Mouse (Mus musculus): ENCODE measurements around the gene E330014E10Rik.
"Not testable (repeated sequence)": the region's sequence is repeated elsewhere in the genome, so short reads cannot be mapped to it uniquely, and the experiment has no call there.

Gene E330014E10Rik

DNA sequence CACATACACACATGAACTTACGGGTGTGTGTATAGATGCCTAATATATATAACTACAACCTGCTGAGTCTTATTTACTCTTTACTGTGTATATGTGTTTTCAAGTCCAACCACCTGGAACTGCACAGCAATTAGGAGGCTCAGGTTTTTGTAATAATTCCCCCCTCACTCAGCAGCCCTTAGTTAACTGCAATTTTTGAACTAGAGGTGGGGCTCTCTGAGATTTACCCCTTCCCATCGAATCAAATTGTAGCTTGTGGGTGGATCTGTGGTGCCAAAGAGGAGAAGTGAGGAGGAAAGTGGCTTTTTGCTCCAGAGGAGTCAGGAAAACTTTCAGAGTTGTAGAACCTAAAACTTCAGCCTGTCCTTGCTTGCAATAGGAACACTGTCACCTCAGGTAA, at the start of gene E330014E10Rik:
Gene E330014E10Rik, plus strand, starts transcription at position 301 of the 400 bp plus-strand sequence.
- ATAC-seq (ENCODE audit: low TSS enrichment) = not testable (repeated sequence)

DNA sequence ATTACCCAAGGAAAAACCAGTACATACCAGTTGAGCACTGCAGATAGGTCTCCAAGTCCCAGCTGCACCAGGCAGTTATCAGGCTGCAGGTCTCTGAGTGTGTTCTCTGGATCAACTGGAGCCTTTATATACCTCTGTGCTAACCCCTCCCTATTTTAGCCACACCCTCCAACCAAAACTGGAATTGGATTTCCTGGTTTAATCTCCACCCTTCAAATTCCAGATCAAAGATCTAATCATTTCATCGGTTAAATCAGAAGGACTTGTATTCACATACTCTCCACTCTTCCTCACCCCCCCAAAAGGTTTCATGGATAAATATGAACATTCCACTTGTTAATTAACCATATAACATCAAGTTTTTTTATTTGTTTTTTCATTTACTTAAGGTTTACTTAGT, 39.7 kb upstream of the E330014E10Rik start, which contains the start of gene Gm7978:
Gene Gm7978, minus strand, starts transcription at position 101 of the 400 bp plus-strand sequence.
- not testable (repeated sequence) for ATAC-seq (ENCODE audit: low TSS enrichment)

DNA sequence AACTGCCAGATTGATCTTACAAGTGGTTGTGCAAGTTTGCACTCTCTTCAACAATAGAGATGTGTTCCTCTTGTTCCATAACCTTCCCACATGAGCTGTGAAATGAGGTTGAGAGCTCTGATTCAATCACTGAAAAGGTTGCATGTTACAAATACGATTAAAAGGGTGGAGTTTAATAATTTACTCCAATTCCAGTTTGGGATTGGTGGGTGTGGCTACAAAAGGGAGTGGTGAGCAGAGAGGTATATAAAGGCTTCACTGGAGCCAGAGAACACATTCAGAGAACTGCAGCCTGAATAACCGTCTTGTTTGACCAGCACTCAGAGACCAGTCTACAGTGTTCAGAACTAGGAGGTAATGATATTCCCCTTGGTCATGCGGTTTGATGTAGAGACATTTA, 34.1 kb upstream of the E330014E10Rik start, which contains the start of gene Gm7982:
Gene Gm7982, plus strand, starts transcription at position 301 of the 400 bp plus-strand sequence.
- not testable (repeated sequence) for ATAC-seq (ENCODE audit: low TSS enrichment)

DNA sequence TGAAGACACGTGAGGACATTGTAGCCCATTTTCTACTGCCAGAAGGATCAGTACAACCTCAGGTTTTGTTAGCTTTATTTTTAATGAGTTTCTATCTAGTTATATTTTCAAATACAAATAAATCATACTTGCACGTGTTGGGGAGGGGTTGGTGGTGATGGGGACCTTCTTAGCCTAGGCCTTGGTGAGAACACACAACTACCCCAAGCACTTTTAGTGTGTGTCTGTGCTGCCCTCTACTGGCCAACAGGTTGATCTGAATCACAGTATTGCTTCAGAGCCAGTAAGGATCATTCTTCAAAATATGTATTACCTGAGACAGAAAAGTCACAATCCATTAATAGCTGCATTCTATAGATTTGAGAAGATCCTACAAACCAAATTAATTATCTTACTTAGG, 35.1 kb downstream of the E330014E10Rik start:
- ATAC-seq (ENCODE audit: low TSS enrichment) = not testable (repeated sequence)

DNA sequence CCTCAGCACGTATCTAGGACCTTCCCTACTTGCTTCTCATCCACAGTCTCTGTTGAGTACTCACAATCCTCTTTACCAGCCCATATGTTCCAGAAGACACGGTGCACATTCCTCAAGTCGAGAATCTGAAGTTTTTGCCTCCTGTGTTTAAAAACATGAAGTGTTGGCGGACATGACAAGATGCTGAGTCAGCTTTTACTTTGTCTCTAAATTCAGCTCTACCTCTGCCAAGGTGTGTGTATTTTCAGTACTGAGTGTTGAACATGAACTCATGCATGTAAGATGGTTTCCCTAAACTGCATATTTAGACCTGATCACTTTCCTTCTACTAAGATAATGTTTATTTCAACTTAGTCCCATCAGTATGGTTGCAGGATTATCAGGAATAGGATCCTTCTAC, 60.8 kb downstream of the E330014E10Rik start:
- no peak for ATAC-seq (ENCODE audit: low TSS enrichment)

DNA sequence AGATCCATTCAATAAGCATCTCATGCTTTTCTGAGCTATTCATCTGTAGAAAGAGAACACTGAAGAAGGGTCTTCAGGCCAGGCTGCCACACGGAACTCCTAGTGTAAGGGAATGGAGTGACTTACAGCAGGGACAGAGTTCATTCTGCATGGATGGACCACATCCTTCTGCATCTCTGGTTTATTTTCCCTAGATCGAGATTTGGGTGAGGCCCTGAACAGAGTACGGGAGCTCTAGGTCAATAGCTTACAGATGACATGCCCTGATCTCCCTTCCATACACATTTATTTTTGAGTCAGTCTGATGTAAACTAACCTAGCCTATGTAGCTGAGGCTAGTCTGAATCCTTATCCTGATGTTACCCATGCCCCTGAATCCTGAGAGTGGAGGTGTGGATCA, 78.2 kb downstream of the E330014E10Rik start:
- no peak for ATAC-seq (ENCODE audit: low TSS enrichment)
